Mouse (Mus musculus) liver, embryonic 14.5 days (tissue): ENCODE measurements around the gene Aspscr1. TPM values are rescaled to one million over a fixed set of nuclear protein-coding genes. Genes with fewer than 3 reads are reported as not detected.
"Not testable (repeated sequence)": the region's sequence is repeated elsewhere in the genome, so short reads cannot be mapped to it uniquely, and the experiment has no call there.

ENCODE experiments used
- ATAC-seq: fragments of 200-750 bp; cut with Nextera tagmentation; 2 replicates; pipeline ENCODE4 v1.8.0; 2017; ENCODE audit warnings: moderate number of reproducible peaks, mild to moderate bottlenecking, moderate library complexity; ENCODE audit not compliant: insufficient read depth
- DNase-seq, 3 experiments: peaks; one replicate each; pipeline ENCODE4 v3.0.0-alpha.2; 2012 to 2013; ENCODE audit warnings: low read depth in 3 of 3, low spot score in 3 of 3
- H3K27ac ChIP-seq: fragments of 300-500 bp; sonication (generic); 2 replicates; pipeline ENCODE4 v1.5.1; 2014; ENCODE audit warnings: moderate library complexity, mild to moderate bottlenecking, control low read depth, inconsistent platforms
- H3K27me3 ChIP-seq: fragments of 300-500 bp; sonication (generic); 2 replicates; pipeline ENCODE4 v1.6.1; 2014; ENCODE audit warnings: mild to moderate bottlenecking, low read length, moderate library complexity; ENCODE audit not compliant: control insufficient read depth, insufficient read depth
- H3K36me3 ChIP-seq: fragments of 300-500 bp; sonication (generic); replicated peaks from 2 replicates; pipeline ENCODE4 v1.6.1; 2014; ENCODE audit warnings: low read depth; ENCODE audit not compliant: control insufficient read depth, insufficient read depth
- H3K4me1 ChIP-seq, 2 experiments: fragments of 200-500 bp in 1 of 2; fragments of 300-500 bp in 1 of 2; sonication (generic) in 1 of 2; replicated peaks; 2 replicates each; pipeline ENCODE4 v1.6.1; 2012 to 2014; ENCODE audit warnings: antibody characterized with exemption in 1 of 2, inconsistent platforms in 1 of 2, low read length in 1 of 2; ENCODE audit not compliant: control insufficient read depth in 2 of 2, insufficient read depth in 2 of 2
- H3K4me2 ChIP-seq: fragments of 300-500 bp; sonication (generic); 2 replicates; pipeline ENCODE4 v1.6.1; 2014; ENCODE audit warnings: low read depth, mild to moderate bottlenecking, control low read depth, moderate library complexity
- H3K4me3 ChIP-seq, 2 experiments: fragments of 200-500 bp in 1 of 2; fragments of 300-500 bp in 1 of 2; sonication (generic) in 1 of 2; 2 replicates each; pipeline ENCODE4 v1.5.1; 2012 to 2014; ENCODE audit warnings: low read depth in 2 of 2, low read length in 2 of 2, mild to moderate bottlenecking in 2 of 2, control low read depth in 1 of 2, inconsistent platforms in 1 of 2, moderate library complexity in 1 of 2; ENCODE audit not compliant: insufficient read depth in 1 of 2
- H3K9ac ChIP-seq: fragments of 300-500 bp; sonication (generic); replicated peaks from 2 replicates; pipeline ENCODE4 v1.6.1; 2014; ENCODE audit warnings: mild to moderate bottlenecking, control low read depth, moderate library complexity
- H3K9me3 ChIP-seq: fragments of 300-500 bp; sonication (generic); 2 replicates; pipeline ENCODE4 v1.6.1; 2016; ENCODE audit warnings: low read length, mixed read lengths; ENCODE audit not compliant: control insufficient read depth
- CTCF ChIP-seq: IDR thresholded peaks from 2 replicates; pipeline ENCODE4 v1.5.1; 2016; ENCODE audit warnings: antibody characterized with exemption, low read depth, control low read depth
- EP300 ChIP-seq: IDR thresholded peaks from 2 replicates; pipeline ENCODE4 v1.6.1; 2016; ENCODE audit warnings: antibody characterized with exemption, low read depth
- WGBS: fragments of 180-500 bp; shearing (Covaris S2); extraction: QIAGEN DNeasy Blood & Tissue Kit; methylation state at CpG from one replicate; pipeline ENCODE4 v1.1.7; 2014; ENCODE audit not compliant: insufficient replicate concordance; 5-methylcytosine and 5-hydroxymethylcytosine counted together
- polyA plus RNA-seq, 2 experiments: library from polyadenylated mRNA; depleted of rRNA in 1 of 2; stranded (reverse) in 1 of 2; unstranded in 1 of 2; fragments of >200 nt; fragmentation: Nextera tagmentation in 1 of 2; extraction: Ambion mirVana in 1 of 2; gene quantifications; 2 replicates each; pipeline versions ENCODE4 v1.2.1 to v1.2.3; 2012 to 2014

The Aspscr1 gene
- polyA plus RNA-seq, 2 experiments, result 16.9 to 34.6 TPM

DNA sequence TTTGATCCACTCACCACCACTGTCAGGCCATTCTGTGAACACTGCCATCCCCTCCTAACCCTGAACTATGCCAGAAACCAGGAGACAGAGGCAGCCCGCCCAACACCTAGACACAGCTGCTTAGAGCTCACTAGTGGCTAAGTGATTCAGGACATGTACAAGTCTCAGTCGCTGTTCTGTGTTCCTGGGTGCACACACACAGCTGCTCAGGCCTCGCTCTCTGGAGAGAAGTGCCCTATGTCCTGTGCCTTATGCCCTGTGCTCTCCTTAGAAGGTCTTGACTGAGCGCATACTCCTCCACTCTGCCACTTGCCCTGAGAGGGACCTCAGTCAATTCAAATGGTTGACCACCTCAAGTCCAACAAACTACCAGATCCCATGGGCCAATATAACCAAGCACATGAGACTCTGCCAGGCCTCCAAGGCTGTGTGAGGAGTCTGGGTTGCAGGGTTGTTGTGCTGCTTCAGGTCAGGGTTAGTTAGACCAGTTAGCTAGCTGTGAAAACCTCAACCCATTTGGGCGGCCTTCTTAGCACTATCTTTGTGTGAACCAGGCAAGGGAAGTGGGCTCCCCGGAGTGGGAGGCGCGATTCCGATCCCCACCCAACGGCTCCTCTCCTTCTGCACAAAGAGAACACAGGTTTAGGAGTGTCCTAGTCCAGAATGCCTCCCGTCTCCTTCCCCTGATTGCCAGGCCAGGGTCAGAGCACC lies 55.9 kb downstream of the Aspscr1 start:
- peaks cover 0 to 6% of the 10 kb centered on the region in 2 experiments; a peak in 2 of 4 replicates for H3K4me1 ChIP-seq
- no peaks in the 10 kb centered on the region for H3K36me3 ChIP-seq
- peak overlapping the region; percentile 43; the same call in 1 of the 2 replicates for H3K4me2 ChIP-seq
- H3K9ac ChIP-seq, result no peak overlapping the region
- no peak overlapping the region for H3K27ac ChIP-seq
- ATAC-seq, result no peak
- H3K9me3 ChIP-seq, result no peaks in the 10 kb centered on the region
- H3K4me3 ChIP-seq, result no peak overlapping the region
- 66% methylated on average over 11 of the region's 11 CpGs for WGBS
- no peaks in the 10 kb centered on the region for H3K27me3 ChIP-seq
- DNase-seq, result no peak
- TF ChIP-seq CTCF (no peak), EP300 (no peak)

DNA sequence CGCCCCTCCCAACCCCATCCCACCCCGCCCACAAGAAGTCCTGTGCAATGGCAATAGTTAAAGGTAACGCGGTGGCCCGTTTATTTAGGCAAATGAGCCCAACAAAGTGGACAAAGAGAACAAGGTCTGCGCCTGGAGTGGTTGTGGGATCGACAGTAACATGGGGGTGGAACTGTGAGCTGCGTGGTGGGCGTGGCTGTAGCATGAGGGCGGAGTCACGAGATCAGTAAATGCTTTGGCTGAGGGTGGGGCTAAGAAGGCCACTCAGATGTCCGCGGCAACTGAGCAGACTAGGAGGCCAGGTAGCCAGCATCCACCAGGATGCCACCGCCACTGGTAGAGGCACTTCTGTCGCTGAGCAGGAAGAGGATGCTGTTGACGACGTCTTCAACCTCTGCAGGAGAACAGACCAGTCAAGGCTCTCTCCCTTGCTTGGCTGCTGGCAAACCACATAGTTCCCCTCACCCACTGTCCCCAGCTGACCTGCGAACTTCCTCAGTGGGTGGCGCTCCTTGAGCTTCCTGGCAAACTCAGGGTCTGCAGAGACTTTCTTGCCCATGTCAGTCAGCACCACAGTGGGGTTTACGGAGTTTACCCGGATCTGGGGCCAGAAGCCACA lies 56.8 kb downstream of the Aspscr1 start:
- Histone ChIP-seq H3K4me3 (0 out of 4 replicates have a peak overlapping the region, but pooled peaks of 1 of the 2 experiments have one; percentile 6), H3K4me2 (peak overlapping the region; percentile 43)
- DNase-seq (peak in 1 of 3 experiments; percentile 47), ATAC-seq (peak; percentile 24; the same call in 1 of the 2 replicates)
- H3K36me3 ChIP-seq, H3K27ac ChIP-seq, H3K9ac ChIP-seq, H3K27me3 ChIP-seq, H3K9me3 ChIP-seq, H3K4me1 ChIP-seq: not testable (repeated sequence)
- 3% methylated on average over 17 of the region's 21 CpGs for WGBS

DNA sequence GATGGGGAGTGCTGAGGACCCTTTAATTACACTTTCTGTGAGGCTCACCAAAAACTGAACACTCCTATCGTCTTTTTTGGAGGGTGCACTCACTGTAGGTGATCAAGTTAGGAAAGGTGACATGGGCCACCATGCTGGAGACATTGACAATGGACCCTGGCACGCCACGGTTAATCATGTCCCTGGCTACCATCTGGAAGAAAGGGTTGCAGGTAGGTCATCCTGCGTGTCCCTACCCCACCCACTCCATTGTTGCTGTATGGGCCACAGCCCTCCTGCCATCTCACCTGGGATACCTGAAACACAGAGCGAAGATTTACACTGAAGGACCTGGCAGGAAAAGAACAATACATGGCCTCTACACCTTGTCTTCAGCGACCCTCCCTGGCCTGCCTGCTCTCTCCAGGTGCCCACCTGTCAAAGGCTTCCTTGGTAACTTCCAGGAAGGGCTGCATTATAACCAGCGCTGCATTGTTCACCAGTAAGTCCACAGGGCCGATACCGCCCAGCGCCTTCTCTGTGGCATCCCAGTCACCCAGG lies 57.6 kb downstream of the Aspscr1 start:
- Histone ChIP-seq H3K27me3 (no peaks in the 10 kb centered on the region), H3K4me3 (no peak overlapping the region), H3K9ac (no peak overlapping the region), H3K4me2 (no peak overlapping the region), H3K4me1 (peaks cover 0 to 6% of the 10 kb centered on the region in 2 experiments; a peak in 2 of 4 replicates), H3K27ac (no peak overlapping the region), H3K36me3 (no peaks in the 10 kb centered on the region), H3K9me3 (no peaks in the 10 kb centered on the region)
- TF ChIP-seq EP300 (no peak), CTCF (no peak)
- ATAC-seq (no peak), DNase-seq (no peak)
- WGBS, result 68% methylated on average over 10 of the region's 10 CpGs

DNA sequence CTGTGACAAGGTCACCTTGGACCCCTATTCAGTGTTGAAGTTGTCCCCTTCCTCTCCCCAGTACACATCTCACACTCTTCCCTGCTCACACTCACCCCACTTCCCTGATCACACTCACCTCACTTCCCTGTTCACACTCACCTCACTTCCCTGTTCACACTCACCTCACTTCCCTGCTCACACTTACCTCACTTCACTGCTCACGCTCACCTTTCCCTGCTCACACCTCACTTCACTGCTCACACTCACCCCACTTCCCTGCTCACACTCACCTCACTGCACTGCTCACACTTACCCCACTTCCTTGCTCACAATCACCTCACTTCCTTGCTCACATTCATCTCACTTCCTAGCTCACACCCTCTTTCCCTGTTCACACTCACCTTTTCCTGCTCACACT lies 58.6 kb downstream of the Aspscr1 start:
- ATAC-seq (no peak), DNase-seq (no peak)
- no peaks in the 10 kb centered on the region for H3K27me3 ChIP-seq
- no peak overlapping the region for H3K4me3 ChIP-seq
- H3K27ac ChIP-seq, result no peak overlapping the region
- no peaks in the 10 kb centered on the region for H3K36me3 ChIP-seq
- no peak overlapping the region for H3K4me2 ChIP-seq
- no peak overlapping the region for H3K9ac ChIP-seq
- peaks cover 0 to 6% of the 10 kb centered on the region in 2 experiments; a peak in 2 of 4 replicates for H3K4me1 ChIP-seq
- no peak for TF ChIP-seq EP300
- no peak for TF ChIP-seq CTCF
- WGBS, result 70% methylated on average over 1 of the region's 1 CpGs
- H3K9me3 ChIP-seq, result no peaks in the 10 kb centered on the region
